In the genomic region with DNA sequence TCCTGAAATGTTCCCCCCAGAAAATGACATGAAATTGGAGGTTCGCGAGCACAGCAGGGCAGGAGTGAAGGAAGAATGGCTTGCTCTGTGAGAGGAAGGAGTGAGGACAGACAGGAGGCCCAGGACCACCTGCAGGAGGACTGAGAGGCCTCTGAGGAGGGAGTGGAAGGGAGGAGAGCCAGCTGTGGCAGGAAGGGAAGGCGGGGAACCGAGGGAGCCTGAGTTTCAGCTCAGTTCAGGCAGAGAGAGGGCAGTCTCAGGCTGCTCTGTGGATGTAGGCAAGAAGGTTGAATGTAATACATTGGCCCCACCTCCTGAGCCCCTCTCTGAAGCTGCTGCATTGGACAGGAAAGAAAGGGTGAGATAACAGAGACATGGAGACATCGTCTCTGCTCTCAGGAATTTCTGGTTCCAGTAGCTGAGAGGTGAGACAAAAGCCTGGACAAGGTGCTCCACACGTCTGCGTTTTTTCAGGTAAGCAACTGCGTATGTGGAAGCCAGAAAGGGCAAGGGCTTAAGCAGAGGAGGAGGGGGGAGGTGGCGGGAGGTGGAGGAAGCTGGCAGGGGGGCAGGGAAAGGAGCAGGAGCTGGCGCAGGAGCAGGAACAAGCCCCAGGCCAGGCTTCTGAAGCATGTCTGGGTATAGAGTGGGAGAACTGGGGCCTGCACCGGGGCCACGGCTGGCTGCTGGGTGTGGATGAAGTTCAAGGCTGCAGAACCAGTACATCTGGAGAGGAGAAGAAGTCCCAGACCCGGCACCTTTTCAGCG, we compare ENCODE assay signal across 16 mouse cellular contexts. TPM values are rescaled to one million over a fixed set of nuclear protein-coding genes. Genes with fewer than 3 reads are reported as not detected.
DNase-seq lines count a peak whose midpoint lies in the region; ATAC-seq lines count a peak whose summit lies in the region.
"Had no signal": no experiment of that assay in that cellular context is flagged by ENCODE, and none has a peak within 500 bp of the region (broad histone marks: within the 10 kb centered on the region; RNA-seq: fewer than 3 reads in every experiment).

A gene (plus strand): TSS at position 233 of the 768 bp plus-strand sequence.

- H3K9ac ChIP-seq in hindbrain, embryonic 14.5 days = no peak within 1 kb of the TSS
- no peak within 1 kb of the TSS for H3K9ac ChIP-seq in hindbrain, embryonic 16.5 days (ENCODE audit: low read depth, low read length)
- no peak within 1 kb of the TSS for H3K9ac ChIP-seq in embryonic facial prominence, embryonic 14.5 days (ENCODE audit: low read depth, low read length)
- H3K9ac ChIP-seq in limb, embryonic 11.5 days (ENCODE audit: low read length) = no peak within 1 kb of the TSS
- H3K9ac ChIP-seq: forebrain, embryonic 12.5 days; liver, postnatal 0 days had no signal

- H3K9me3 ChIP-seq in hindbrain, embryonic 14.5 days (ENCODE audit: control insufficient read depth, low read length) = no peaks in the 10 kb centered on the region
- H3K9me3 ChIP-seq in hindbrain, embryonic 16.5 days (ENCODE audit: control insufficient read depth, low read length) = no peaks in the 10 kb centered on the region
- no peaks in the 10 kb centered on the region for H3K9me3 ChIP-seq in embryonic facial prominence, embryonic 14.5 days (ENCODE audit: control insufficient read depth, low read length)
- no peaks in the 10 kb centered on the region for H3K9me3 ChIP-seq in limb, embryonic 11.5 days (ENCODE audit: control insufficient read depth, low read length)
- H3K9me3 ChIP-seq: forebrain, embryonic 12.5 days had no signal

- H3K36me3 ChIP-seq in hindbrain, embryonic 14.5 days (replicated peaks; ENCODE audit: control insufficient read depth, insufficient read depth) = no peaks in the 10 kb centered on the region
- H3K36me3 ChIP-seq in hindbrain, embryonic 16.5 days (ENCODE audit: control insufficient read depth, insufficient read depth, low read length) = no peaks in the 10 kb centered on the region
- no peaks in the 10 kb centered on the region for H3K36me3 ChIP-seq in embryonic facial prominence, embryonic 14.5 days (ENCODE audit: control insufficient read depth, insufficient read depth, low read length)
- H3K36me3 ChIP-seq in limb, embryonic 11.5 days (ENCODE audit: control insufficient read depth, insufficient read depth, low read length) = no peaks in the 10 kb centered on the region
- H3K36me3 ChIP-seq: forebrain, embryonic 12.5 days had no signal

- H3K4me1 ChIP-seq in hindbrain, embryonic 14.5 days (replicated peaks; ENCODE audit: control insufficient read depth, insufficient read depth, low read length) = peaks cover 10% of the 10 kb centered on the region; the same call in 1 of the 2 replicates
- peaks cover 12% of the 10 kb centered on the region for H3K4me1 ChIP-seq in hindbrain, embryonic 16.5 days (ENCODE audit: control insufficient read depth, insufficient read depth, low read depth, low read length)
- H3K4me1 ChIP-seq in embryonic facial prominence, embryonic 14.5 days (ENCODE audit: control insufficient read depth, insufficient read depth, low read length) = peaks cover 6% of the 10 kb centered on the region; the same call in 1 of the 2 replicates
- H3K4me1 ChIP-seq in limb, embryonic 11.5 days (ENCODE audit: control insufficient read depth, insufficient read depth, low read length) = peaks cover 12% of the 10 kb centered on the region

- no peak for DNase-seq in hindbrain, embryonic 14.5 days (ENCODE audit: low spot score)
- DNase-seq in embryonic facial prominence, embryonic 14.5 days (ENCODE audit: low spot score) = peak; percentile 38
- DNase-seq in kidney, adult 9 months = peak; percentile 40
- no peak for DNase-seq in limb, embryonic 11.5 days (ENCODE audit: low spot score)
- DNase-seq in layer of hippocampus, adult 11-12 months (ENCODE audit: low spot score) = no peak
- no peak for DNase-seq in layer of hippocampus, adult 18-20 months (ENCODE audit: low spot score in 2 of 2)
- no peak for DNase-seq in liver
- DNase-seq: cerebellum, adult 8-10 months; gastrocnemius, adult 2 months; liver, postnatal 0 days had no signal

- no peak within 1 kb of the TSS for H3K27ac ChIP-seq in hindbrain, embryonic 14.5 days
- no peak within 1 kb of the TSS for H3K27ac ChIP-seq in hindbrain, embryonic 16.5 days (ENCODE audit: low read depth, low read length)
- peak within 1 kb of the TSS; percentile 10; the same call in 1 of the 2 replicates for H3K27ac ChIP-seq in embryonic facial prominence, embryonic 14.5 days (replicated peaks; ENCODE audit: low read depth, low read length)
- H3K27ac ChIP-seq in limb, embryonic 11.5 days (replicated peaks; ENCODE audit: low read depth, low read length) = no peak within 1 kb of the TSS
- H3K27ac ChIP-seq: forebrain, embryonic 12.5 days; gastrocnemius, adult 2 months had no signal

- no peak within 1 kb of the TSS for H3K4me2 ChIP-seq in hindbrain, embryonic 14.5 days (replicated peaks)
- H3K4me2 ChIP-seq in hindbrain, embryonic 16.5 days (ENCODE audit: low read length) = no peak within 1 kb of the TSS
- peak within 1 kb of the TSS; percentile 31 for H3K4me2 ChIP-seq in embryonic facial prominence, embryonic 14.5 days (ENCODE audit: low read depth, low read length)
- H3K4me2 ChIP-seq in limb, embryonic 11.5 days (ENCODE audit: low read depth, severe bottlenecking) = 0 out of 2 replicates have a peak within 1 kb of the TSS, but pooled peaks have one; percentile 8
- H3K4me2 ChIP-seq: forebrain, embryonic 12.5 days had no signal

- peaks cover 30% of the 10 kb centered on the region for H3K27me3 ChIP-seq in hindbrain, embryonic 14.5 days (ENCODE audit: control insufficient read depth, insufficient read depth, low read length)
- H3K27me3 ChIP-seq in hindbrain, embryonic 16.5 days (replicated peaks; ENCODE audit: control insufficient read depth, insufficient read depth, low read length) = peaks cover 11% of the 10 kb centered on the region
- H3K27me3 ChIP-seq in embryonic facial prominence, embryonic 14.5 days (replicated peaks; ENCODE audit: control insufficient read depth, insufficient read depth, low read length) = peaks cover 37% of the 10 kb centered on the region
- H3K27me3 ChIP-seq in limb, embryonic 11.5 days (ENCODE audit: control insufficient read depth, insufficient read depth, low read length) = peaks cover 32% of the 10 kb centered on the region

- no peak within 1 kb of the TSS for H3K4me3 ChIP-seq in hindbrain, embryonic 14.5 days (replicated peaks; ENCODE audit: low read length)
- H3K4me3 ChIP-seq in hindbrain, embryonic 16.5 days (ENCODE audit: low read length) = no peak within 1 kb of the TSS
- H3K4me3 ChIP-seq in embryonic facial prominence, embryonic 14.5 days (ENCODE audit: low read depth, low read length) = peak within 1 kb of the TSS; percentile 2; the same call in 1 of the 2 replicates
- H3K4me3 ChIP-seq in limb, embryonic 11.5 days (ENCODE audit: low read depth, low read length) = no peak within 1 kb of the TSS
- H3K4me3 ChIP-seq: forebrain, embryonic 12.5 days; gastrocnemius, adult 2 months had no signal

- ATAC-seq in hindbrain, embryonic 14.5 days (ENCODE audit: low FRiP score) = peak; percentile 38; the same call in 1 of the 2 replicates
- no peak for ATAC-seq in hindbrain, embryonic 16.5 days
- ATAC-seq in embryonic facial prominence, embryonic 14.5 days (ENCODE audit: low read depth) = peak; percentile 35
- no peak for ATAC-seq in limb, embryonic 11.5 days (ENCODE audit: insufficient number of reproducible peaks, low FRiP score, low TSS enrichment, low read depth)
- ATAC-seq: CD4-positive, CD25-positive, alpha-beta regulatory T cell, adult 4 months; intestine, postnatal 0 days; liver, postnatal 0 days had no signal

- 41% methylated on average over 14 of the region's 14 CpGs for WGBS in hindbrain, embryonic 14.5 days
- WGBS in hindbrain, embryonic 16.5 days = 42% methylated on average over 14 of the region's 14 CpGs
- 30% methylated on average over 14 of the region's 14 CpGs for WGBS in embryonic facial prominence, embryonic 14.5 days
- WGBS in limb, embryonic 11.5 days = 31% methylated on average over 14 of the region's 14 CpGs

RNA-seq across cellular contexts. Expression of the gene that starts here (rescaled TPM):
- 1.2 and 1.4 TPM in 2 replicates for polyA plus RNA-seq in hindbrain, embryonic 14.5 days (2014; fragmentation: Nextera tagmentation; extraction: Ambion mirVana)
- polyA plus RNA-seq in hindbrain, embryonic 16.5 days (2015; fragmentation: Nextera tagmentation; extraction: Ambion mirVana) = 1.5 and 1.6 TPM in 2 replicates
- polyA plus RNA-seq in embryonic facial prominence, embryonic 14.5 days (2014; fragmentation: Nextera tagmentation; extraction: Ambion mirVana) = 0.32 and 0.77 TPM in 2 replicates
- 0.17 and 0.51 TPM in 2 replicates for polyA plus RNA-seq in limb, embryonic 11.5 days (2014; fragmentation: Nextera tagmentation; extraction: Ambion mirVana)
- total RNA-seq in layer of hippocampus, adult 18-20 months (2021) = under 1 TPM; 0.18 to 0.50 TPM
- total RNA-seq: gastrocnemius, adult 2 months had no signal
- polyA plus RNA-seq: CD4-positive, CD25-positive, alpha-beta regulatory T cell, adult 4 months; forebrain, embryonic 12.5 days; heart, postnatal 0 days; intestine, postnatal 0 days; liver, postnatal 0 days; urinary bladder, adult 2 months had no signal

Comparison
In these comparisons a context has a peak if more than half of its experiments do, and no peak if none do; other contexts are left out.
1. Peak in DNase-seq, ATAC-seq, H3K4me3 ChIP-seq, H3K27ac ChIP-seq and H3K4me2 ChIP-seq in embryonic facial prominence, embryonic 14.5 days; RNA of the gene not detected or under 1 TPM.